Mouse (Mus musculus) liver, adult 2 months (tissue): Measurements from ENCODE around the gene Bdkrb1. TPM values are rescaled to one million over a fixed set of nuclear protein-coding genes. Genes with fewer than 3 reads are reported as not detected.

ENCODE experiments used
- DNase-seq: peaks from one replicate; pipeline ENCODE4 v3.0.0-alpha.2; 2011; ENCODE audit warnings: low read depth, low spot score; ENCODE audit errors: extremely low read depth
- H3K27ac ChIP-seq: fragments of 200-500 bp; replicated peaks from 2 replicates; pipeline ENCODE4 v1.5.1; 2012; ENCODE audit warnings: low read depth, mild to moderate bottlenecking, control low read depth, inconsistent platforms, low read length; ENCODE audit not compliant: insufficient read depth
- H3K27me3 ChIP-seq: fragments of 200-500 bp; 2 replicates; pipeline ENCODE4 v1.6.1; 2012; ENCODE audit warnings: mild to moderate bottlenecking, moderate library complexity, low read length, inconsistent platforms; ENCODE audit not compliant: control insufficient read depth, insufficient read depth
- H3K36me3 ChIP-seq: fragments of 200-500 bp; 2 replicates; pipeline ENCODE4 v1.6.1; 2012; ENCODE audit warnings: low read length, inconsistent platforms; ENCODE audit not compliant: control insufficient read depth, insufficient read depth
- H3K4me1 ChIP-seq: fragments of 200-500 bp; 2 replicates; pipeline ENCODE4 v1.6.1; 2011; ENCODE audit warnings: low read length; ENCODE audit not compliant: control insufficient read depth, insufficient read depth
- H3K4me3 ChIP-seq: fragments of 200-500 bp; 2 replicates; pipeline ENCODE4 v1.5.1; 2011; ENCODE audit warnings: low read depth, mild to moderate bottlenecking, control low read depth, low read length, moderate library complexity; ENCODE audit not compliant: insufficient read depth
- H3K79me2 ChIP-seq: fragments of 200-500 bp; 2 replicates; pipeline ENCODE4 v1.6.1; 2012; ENCODE audit warnings: inconsistent platforms, mild to moderate bottlenecking, low read length, moderate library complexity; ENCODE audit not compliant: control insufficient read depth, insufficient read depth
- H3K9ac ChIP-seq: fragments of 200-500 bp; 2 replicates; pipeline ENCODE4 v1.6.1; 2012; ENCODE audit warnings: low read depth, mild to moderate bottlenecking, control low read depth, inconsistent platforms, low read length
- CTCF ChIP-seq: fragments of 200-500 bp; IDR thresholded peaks from 2 replicates; pipeline ENCODE4 v1.5.1; 2011; ENCODE audit warnings: low read depth, low read length, control low read depth
- POLR2A ChIP-seq: fragments of 200-500 bp; IDR thresholded peaks from 2 replicates; pipeline ENCODE4 v1.6.1; 2011; ENCODE audit warnings: low read length, control low read depth; ENCODE audit not compliant: insufficient read depth; ENCODE audit errors: extremely low read depth
- WGBS: fragments of 180-500 bp; shearing (Covaris S2); methylation state at CpG from one replicate; pipeline ENCODE4 v1.1.7; 2018; 5-methylcytosine and 5-hydroxymethylcytosine counted together
- polyA plus RNA-seq: library from polyadenylated mRNA; depleted of rRNA; stranded (reverse); fragments of >200 nt; gene quantifications from 2 replicates; pipeline ENCODE4 v1.2.3, GENCODE M21; 2012
- total RNA-seq: library from RNA; depleted of rRNA; stranded (reverse); fragments of >200 nt; gene quantifications from 2 replicates; pipeline ENCODE4 v1.2.3, GENCODE M21; 2014

Bdkrb1 gene
- total and polyA plus RNA-seq, 2 experiments = not detected

GRCm38 (mm10) chr12:105611748-105612147 lies 8.9 kb downstream of the Bdkrb1 start:
- Histone ChIP-seq H3K79me2 (no peaks in the 10 kb centered on the region), H3K4me1 (no peaks in the 10 kb centered on the region), H3K4me3 (no peak overlapping the region), H3K27me3 (no peaks in the 10 kb centered on the region), H3K36me3 (peaks cover 12% of the 10 kb centered on the region; the same call in 1 of the 2 replicates), H3K9ac (no peak overlapping the region), H3K27ac (no peak overlapping the region)
- 50% methylated on average over 7 of the region's 7 CpGs for WGBS
- TF ChIP-seq POLR2A (no peak), CTCF (peak; percentile 72)
- DNase-seq = peak; percentile 9

GRCm38 (mm10) chr12:105613559-105613958 lies 10.7 kb downstream of the Bdkrb1 start:
- Histone ChIP-seq H3K36me3 (peaks cover 21% of the 10 kb centered on the region; the same call in 1 of the 2 replicates), H3K4me1 (no peaks in the 10 kb centered on the region), H3K4me3 (no peak overlapping the region), H3K27me3 (no peaks in the 10 kb centered on the region), H3K79me2 (no peaks in the 10 kb centered on the region), H3K9ac (no peak overlapping the region), H3K27ac (no peak overlapping the region)
- WGBS = 95% methylated on average over 10 of the region's 10 CpGs
- DNase-seq = no peak
- TF ChIP-seq POLR2A = no peak
- TF ChIP-seq CTCF = no peak

- no peak overlapping the region for H3K9ac ChIP-seq
- H3K4me1 ChIP-seq = no peaks in the 10 kb centered on the region
- H3K4me3 ChIP-seq = no peak overlapping the region
- TF ChIP-seq CTCF (no peak), POLR2A (no peak)
- WGBS = 92% methylated on average over 7 of the region's 7 CpGs
- H3K27me3 ChIP-seq = no peaks in the 10 kb centered on the region
- H3K27ac ChIP-seq = no peak overlapping the region
- H3K36me3 ChIP-seq = peaks cover 58% of the 10 kb centered on the region
- DNase-seq = no peak
- no peaks in the 10 kb centered on the region for H3K79me2 ChIP-seq
These were observed 19.2 kb downstream of the Bdkrb1 start for GRCm38 (mm10) chr12:105622048-105622447.

- Histone ChIP-seq H3K4me1 (no peaks in the 10 kb centered on the region), H3K9ac (no peak overlapping the region), H3K27ac (no peak overlapping the region), H3K27me3 (no peaks in the 10 kb centered on the region), H3K4me3 (no peak overlapping the region), H3K36me3 (peaks cover 61% of the 10 kb centered on the region), H3K79me2 (no peaks in the 10 kb centered on the region)
- no peak for DNase-seq
- 97% methylated on average over 12 of the region's 12 CpGs for WGBS
- TF ChIP-seq POLR2A (no peak), CTCF (no peak)
These were observed 20.2 kb downstream of the Bdkrb1 start for GRCm38 (mm10) chr12:105622981-105623539.

DNA sequence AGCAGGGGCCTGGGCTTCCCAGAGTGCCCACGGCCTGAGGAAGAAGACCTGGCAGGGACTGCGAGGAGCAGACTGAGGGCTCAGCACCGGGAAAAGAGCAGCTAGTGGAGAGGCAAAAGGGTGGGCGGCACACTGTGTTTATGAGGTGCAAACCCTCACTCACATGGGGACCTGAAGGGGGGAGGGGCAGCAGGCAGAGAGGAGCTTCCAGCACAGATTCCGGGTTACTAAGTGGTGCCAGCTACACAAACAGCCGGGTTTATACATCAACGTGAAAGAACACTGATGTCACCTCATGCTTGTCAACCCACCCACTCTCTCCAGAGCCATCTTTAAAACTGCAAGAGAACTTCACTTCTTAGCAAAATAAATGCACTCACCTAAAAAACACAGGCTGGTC lies 22.9 kb downstream of the Bdkrb1 start:
- no peak overlapping the region for H3K9ac ChIP-seq

DNA sequence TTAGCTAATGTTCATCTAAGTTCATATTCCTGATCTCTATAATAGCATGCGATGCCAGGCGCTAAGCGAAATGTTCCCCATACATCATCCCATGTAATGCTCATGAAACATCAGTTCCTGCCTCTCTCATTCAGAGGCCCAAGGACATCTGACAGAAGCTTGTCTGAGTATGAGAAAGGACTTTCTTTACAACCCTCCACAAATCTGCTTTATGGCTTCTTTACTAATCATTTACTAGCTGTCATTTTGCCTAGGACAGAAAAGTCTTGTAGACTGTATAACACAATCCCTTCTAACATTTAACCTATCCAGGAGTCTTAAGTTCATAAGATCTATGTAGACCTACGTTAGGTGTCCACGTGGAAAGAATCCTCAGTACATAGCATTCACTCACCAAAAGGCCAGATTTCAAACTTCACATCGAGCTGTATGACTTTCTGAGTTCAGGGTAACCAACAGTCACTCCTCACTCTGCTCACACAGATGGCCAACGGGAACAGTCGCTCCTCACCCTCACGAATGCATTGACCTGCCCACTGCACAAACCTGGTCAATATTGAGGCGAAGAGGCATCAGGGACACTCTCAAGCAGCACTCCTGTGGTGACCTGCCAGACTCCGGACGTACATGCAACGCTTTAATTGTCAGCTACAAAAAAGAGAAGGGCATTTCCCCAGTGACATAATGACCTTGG lies 31.6 kb downstream of the Bdkrb1 start:
- Histone ChIP-seq H3K9ac (no peak overlapping the region), H3K79me2 (no peaks in the 10 kb centered on the region), H3K27me3 (no peaks in the 10 kb centered on the region), H3K4me1 (no peaks in the 10 kb centered on the region), H3K4me3 (no peak overlapping the region), H3K27ac (no peak overlapping the region), H3K36me3 (peaks cover 67% of the 10 kb centered on the region)
- 95% methylated on average over 13 of the region's 13 CpGs for WGBS
- no peak for TF ChIP-seq POLR2A
- no peak for TF ChIP-seq CTCF
- DNase-seq = no peak

More for the DNA sequence above, 22.9 kb downstream of the Bdkrb1 start:
- H3K27ac ChIP-seq = no peak overlapping the region
- H3K36me3 ChIP-seq = peaks cover 54% of the 10 kb centered on the region
- H3K79me2 ChIP-seq = no peaks in the 10 kb centered on the region
- TF ChIP-seq CTCF (no peak), POLR2A (no peak)
- no peaks in the 10 kb centered on the region for H3K27me3 ChIP-seq
- WGBS = 76% methylated on average over 7 of the region's 7 CpGs
- H3K4me1 ChIP-seq = no peaks in the 10 kb centered on the region
- no peak for DNase-seq
- H3K4me3 ChIP-seq = no peak overlapping the region
